18 mouse cellular contexts compared by ENCODE assay signal in the genomic region with DNA sequence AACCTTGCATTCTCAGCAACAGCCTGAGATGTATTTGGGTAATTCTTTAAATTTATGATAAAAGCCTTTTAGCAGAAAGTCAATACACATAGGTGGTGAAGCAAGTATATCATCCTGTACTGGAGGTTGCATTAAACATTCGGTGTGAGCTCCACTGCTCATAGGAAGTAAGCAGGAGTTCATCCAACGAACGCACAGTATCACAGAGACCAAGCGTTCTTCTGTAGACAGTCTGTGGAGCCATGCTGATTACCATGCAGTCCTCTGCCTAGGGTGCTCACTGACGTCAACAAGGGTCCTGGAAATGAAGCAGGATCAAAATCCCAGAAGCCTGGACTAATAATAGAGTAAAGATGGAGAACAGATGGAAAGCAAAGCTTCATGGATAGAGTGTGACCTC.
A peak's percentile ranks its signal among the peaks of the same experiment; 100 is the strongest.
DNase-seq lines count a peak whose midpoint lies in the region; ATAC-seq lines count a peak whose summit lies in the region.
"Had no signal": no experiment of that assay in that cellular context is flagged by ENCODE, and none has a peak within 500 bp of the region (broad histone marks: within the 10 kb centered on the region; RNA-seq: fewer than 3 reads in every experiment).

No protein-coding gene starts in this region.

- peak; percentile 27 for ATAC-seq in granulocyte monocyte progenitor cell, adult 5-6 weeks (replicated peaks; ENCODE audit: poor library complexity, severe bottlenecking)
- 0 out of 2 replicates have a peak, but pooled peaks have one; percentile 22 for ATAC-seq in megakaryocyte, adult 5-6 weeks (ENCODE audit: poor library complexity, severe bottlenecking)
- ATAC-seq: hindbrain, postnatal 0 days; midbrain, embryonic 13.5 days had no signal

- DNase-seq in cerebellum, postnatal 25 days, result peak; percentile 9 to 11
- DNase-seq in cerebellum, adult 11 months, result no peak
- peak; percentile 15 to 27 for DNase-seq in B cell, adult 2 months
- no peak for DNase-seq in MN1 (ENCODE audit: low spot score)
- DNase-seq in gastrocnemius, postnatal 36 days, result no peak
- DNase-seq in layer of hippocampus, adult 9-11 months, result no peak
- DNase-seq: cerebellum, adult 18-20 months; gastrocnemius, postnatal 14 days; kidney, adult 18-20 months; kidney, postnatal 14 days; layer of hippocampus, postnatal 36 days; left cerebral cortex, postnatal 4 days; lung, adult 18-20 months; retina, postnatal 1 day had no signal

- intact Hi-C loops in gastrocnemius, postnatal 36 days (cut with DNase I), result no loop called here

Comparison
In these comparisons a context has a peak if more than half of its experiments do, and no peak if none do; other contexts are left out.
1. DNase-seq: peak in cerebellum, postnatal 25 days (2 of 2) and B cell, adult 2 months (2 of 2); none in cerebellum, adult 11 months (single experiment), MN1 (single experiment), gastrocnemius, postnatal 36 days (0 of 2) and layer of hippocampus, adult 9-11 months (single experiment).